Mouse (Mus musculus) lung, postnatal 0 days (tissue): ENCODE measurements around the gene Cnep1r1.

ENCODE experiments used
- CTCF ChIP-seq: IDR thresholded peaks from 2 replicates; pipeline ENCODE4 v1.5.1; 2016; ENCODE audit warnings: antibody characterized with exemption, mild to moderate bottlenecking
- EP300 ChIP-seq: IDR thresholded peaks from 2 replicates; pipeline ENCODE4 v1.6.1; 2016; ENCODE audit warnings: antibody characterized with exemption, mild to moderate bottlenecking, control low read depth

- TF ChIP-seq CTCF: peak; percentile 86
- no peak for TF ChIP-seq EP300
These were observed 42.9 kb downstream of the Cnep1r1 start for GRCm38 (mm10) chr8:88161439-88161838.
